Mouse (Mus musculus) left cerebral cortex, postnatal 36 days (tissue): ENCODE results near the gene Casp14. TPM values are rescaled to one million over a fixed set of nuclear protein-coding genes. Genes with fewer than 3 reads are reported as not detected.

Experiments
- DNase-seq, 2 experiments: peaks; one replicate each; pipeline ENCODE4 v3.0.0; 2021 to 2022; ENCODE audit warnings: low spot score in 2 of 2, mixed read lengths in 1 of 2
- intact Hi-C: fragments of 180-260 bp; cut with DNase I; formaldehyde crosslinking; loops from one replicate; pipeline ENCODE4 v1.15.1; 2025
- total RNA-seq, 2 experiments: library from RNA; stranded (reverse); gene quantifications; 2 replicates each; pipeline ENCODE4 v1.2.3; 2021

Casp14 gene
- not detected for total RNA-seq

DNA sequence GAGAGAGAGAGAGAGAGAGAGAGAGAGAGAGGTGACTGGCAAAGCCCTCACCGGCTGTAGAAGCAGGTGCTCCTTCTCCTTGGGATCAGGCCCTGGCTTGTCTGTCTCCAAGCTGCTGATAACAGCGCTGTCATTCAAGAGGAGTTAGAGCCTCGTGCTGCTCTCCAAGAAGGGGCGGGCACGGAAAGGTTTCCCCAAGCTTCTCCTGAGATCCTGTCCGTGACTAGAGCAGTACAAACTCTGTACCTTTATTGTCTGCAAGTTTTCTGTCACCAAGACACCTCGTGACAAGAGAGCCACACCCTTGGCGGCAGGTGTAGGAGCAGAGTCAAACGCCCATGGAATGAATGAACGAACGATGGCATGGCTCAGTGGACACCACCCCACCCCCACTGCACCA is at the start of gene Casp14:
Casp14 (minus strand) TSS at position 239 of the 400 bp plus-strand sequence.
- DNase-seq: no peak
- intact Hi-C loops: no loop called here

DNA sequence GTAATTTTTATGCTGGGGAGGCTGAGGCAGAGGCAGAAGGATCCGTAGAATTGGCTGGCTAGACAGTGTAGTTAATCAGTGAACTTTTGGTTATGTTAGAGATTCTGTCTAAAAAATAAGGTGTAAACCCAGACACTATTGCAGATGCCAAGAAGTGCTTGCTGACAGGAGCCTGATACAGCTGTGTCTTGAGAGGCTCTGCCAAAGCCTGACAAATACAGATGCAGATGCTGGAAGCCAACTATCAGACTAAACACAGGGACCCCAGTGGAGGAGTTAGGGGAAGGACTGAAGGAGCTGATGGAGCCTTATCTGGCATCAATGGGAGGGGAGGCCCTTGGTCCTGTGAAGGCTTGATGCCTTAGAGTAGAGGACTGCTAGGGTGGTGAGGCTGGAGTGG is 47.5 kb upstream of the Casp14 start:
- intact Hi-C loops: no loop called here
- no peak for DNase-seq

DNA sequence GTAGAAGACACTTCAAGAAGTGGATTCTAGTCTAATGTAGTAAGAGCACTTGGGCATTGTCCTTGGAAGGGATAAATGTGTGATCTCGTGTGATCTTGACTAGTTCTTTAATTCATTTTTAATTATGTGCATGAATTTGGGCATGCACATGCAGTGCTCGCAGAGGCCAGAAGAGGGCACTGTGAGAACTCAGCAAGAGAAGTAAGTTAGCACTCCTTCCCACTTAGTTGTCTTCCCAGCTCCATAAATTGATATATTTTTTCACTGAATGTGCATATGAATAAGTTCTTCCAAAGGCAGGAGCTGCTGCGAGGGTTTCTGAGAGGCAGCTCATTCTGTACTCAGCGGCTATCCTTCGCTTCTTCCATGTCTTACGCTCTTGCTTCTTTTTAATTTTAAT is 37.9 kb upstream of the Casp14 start:
- DNase-seq: peak; percentile 74 to 75
- intact Hi-C loops: loop anchor here (5.0 to 10.0 kb wide), 2 partner anchors 341 to 909 kb away; partner anchors contain the start of genes 2610008E11Rik, Madcam1 and Tpgs1

DNA sequence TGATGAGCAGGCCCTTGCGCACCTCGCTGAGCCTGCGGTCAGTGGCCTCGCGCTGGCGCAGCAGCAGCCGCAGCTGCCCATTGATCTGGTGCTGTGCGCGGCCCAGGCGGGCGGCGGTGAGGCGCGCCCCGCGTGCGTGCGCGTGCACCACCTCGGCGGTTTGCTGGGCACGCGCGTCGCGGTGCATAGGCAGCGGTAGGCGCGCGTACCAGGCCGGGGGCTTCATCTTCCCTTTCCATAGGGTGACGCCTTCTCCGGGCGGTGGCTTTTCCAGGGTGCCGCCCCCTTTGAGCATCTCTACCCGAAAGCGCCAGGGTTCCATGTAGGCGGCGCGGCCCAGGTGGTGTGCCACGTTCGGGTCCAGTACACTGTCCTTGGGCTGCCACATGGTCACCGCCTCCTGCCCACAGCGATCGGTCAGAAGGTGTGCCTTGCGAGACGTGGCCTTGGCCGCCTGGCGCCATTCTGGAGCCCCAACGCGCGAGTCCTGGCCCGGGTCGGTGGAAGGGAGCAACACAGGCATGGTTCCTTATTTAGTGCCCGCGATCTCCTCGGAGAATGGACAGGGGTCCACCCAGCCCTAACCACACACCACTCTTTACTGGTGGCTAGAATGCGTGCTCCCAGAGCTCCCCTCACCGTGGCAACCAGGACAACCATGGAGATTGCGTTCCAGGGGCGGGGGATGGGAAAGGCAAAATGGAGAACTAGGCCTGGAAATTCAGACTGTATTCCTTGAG is 34.5 kb upstream of the Casp14 start, which contains the start of gene Ccdc105:
Ccdc105 (minus strand) TSS at position 614 of the 740 bp plus-strand sequence.
- intact Hi-C loops: loop anchor here (10.0 kb wide), 1 partner anchor 912 kb away; the partner anchor contains the start of genes Madcam1 and Tpgs1

DNA sequence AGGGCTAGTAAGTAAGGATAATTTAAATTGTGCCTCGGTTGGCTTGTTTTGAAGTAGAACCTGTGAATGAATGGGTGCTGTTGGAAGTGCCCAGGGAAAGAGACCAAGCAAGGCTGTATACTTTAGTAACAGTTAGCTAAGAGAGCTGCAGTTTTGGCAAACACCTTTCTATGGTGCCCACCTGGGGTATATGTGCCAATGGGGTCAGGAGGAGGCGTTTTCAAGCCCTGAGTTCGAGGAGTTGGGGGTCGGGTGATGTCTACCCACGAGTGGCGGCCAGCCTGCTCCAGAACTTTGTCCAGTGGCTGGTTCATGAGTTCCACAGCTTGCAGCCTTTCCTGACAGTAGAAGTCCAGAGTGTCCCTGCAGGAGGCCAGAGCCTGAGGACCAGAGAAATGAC is 30.9 kb upstream of the Casp14 start:
- intact Hi-C loops: loop anchor here (10.0 kb wide), 1 partner anchor 284 kb away; the partner anchor contains the start of gene Pdxk
- no peak for DNase-seq

More for the DNA sequence above, 34.5 kb upstream of the Casp14 start, which contains the start of gene Ccdc105:
- DNase-seq: peak; percentile 76 to 88

DNA sequence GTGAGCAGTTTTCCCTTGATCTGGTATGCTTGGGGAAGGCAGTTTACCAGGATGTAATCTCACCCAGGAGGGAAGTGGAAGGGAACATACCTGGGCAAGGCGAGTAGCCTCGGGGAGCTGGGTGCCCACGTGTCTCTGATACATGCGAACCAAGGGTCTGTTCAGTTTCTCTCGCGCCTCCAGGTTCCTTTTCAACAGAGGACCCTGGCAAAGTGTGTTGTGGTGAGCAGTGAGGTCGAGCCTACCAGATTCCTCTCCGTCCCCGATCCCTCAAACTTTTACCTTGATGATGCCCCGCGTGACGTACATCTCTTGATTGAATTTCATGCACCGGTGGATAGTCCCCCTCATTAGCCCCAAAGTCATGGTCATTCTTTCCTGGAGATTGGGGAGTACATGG is 30.1 kb upstream of the Casp14 start:
- DNase-seq: no peak
- intact Hi-C loops: loop anchor here (10.0 kb wide), 1 partner anchor 283 kb away; the partner anchor contains the start of gene Pdxk

DNA sequence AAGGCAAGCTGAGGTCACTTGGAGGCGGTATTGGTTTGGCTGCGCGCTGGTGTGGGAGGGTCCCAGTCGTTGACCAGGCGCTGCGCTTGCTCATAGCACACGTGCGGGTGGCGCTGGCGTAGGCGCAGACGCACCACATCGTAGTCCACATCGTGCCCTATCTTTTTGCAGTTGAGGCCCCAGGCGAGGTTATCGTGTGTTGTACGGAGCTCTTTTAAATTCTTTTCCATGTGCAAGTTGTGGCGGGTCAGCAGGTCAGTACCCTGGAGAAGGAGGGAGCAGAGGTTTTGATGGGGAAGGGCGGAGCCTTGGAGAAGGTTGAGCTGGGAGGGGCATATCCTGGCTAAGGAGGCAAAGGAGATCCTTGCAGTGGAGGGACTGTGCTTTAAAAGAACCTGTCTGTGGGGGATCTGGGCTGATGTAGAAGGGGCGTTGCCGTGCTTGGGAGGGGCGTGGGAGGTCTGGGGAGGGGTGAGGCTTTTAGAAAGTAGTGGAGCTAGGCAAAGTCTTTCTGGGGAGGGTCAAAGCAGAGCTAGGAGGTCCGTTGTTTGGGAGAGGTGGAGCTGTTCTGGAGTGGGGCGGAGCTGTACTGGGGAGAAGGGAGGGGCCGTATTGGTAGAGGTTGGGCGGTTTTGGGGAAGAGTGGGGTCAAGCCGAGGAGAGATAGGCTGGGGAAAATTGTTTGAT is 29.1 kb upstream of the Casp14 start:
- DNase-seq: peak; percentile 31 to 42
- intact Hi-C loops: loop anchor here (10.0 kb wide), 1 partner anchor 282 kb away; the partner anchor contains the start of gene Pdxk

DNA sequence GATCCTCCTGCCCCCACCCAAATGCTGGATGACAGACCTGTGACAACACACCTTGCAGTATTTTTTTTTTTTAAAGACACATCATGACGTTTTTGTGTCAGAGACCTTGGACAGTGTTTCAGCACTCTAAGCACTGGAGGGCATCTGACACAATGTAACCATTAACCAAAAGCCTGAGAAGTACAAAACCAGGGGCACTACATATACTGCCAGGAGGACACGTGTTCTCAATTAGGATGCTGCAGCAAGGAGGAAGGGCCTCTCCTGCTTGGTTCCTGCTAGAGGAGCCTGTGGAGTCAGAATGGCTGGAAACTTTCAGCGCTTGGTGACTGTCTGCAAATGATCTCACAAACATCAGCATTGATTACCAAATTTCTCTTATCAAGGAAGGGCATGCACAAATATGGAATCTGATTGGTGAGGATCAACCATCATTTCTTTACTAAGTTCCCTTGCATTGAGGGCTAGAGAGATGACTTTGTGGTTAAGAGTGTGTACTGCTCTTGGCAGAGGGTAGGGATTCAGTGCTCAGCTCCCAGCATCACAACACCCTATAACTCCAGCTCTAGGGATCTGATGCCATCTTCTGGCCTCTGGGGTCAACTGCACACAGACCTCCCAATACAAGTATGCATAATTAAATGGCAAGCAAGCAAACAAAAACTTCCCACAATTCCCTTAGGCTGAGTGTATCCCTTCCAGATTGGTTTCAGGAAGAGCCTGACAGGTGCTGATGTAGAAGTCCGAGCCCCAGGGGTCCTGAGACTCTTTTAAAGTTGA is 27.5 kb upstream of the Casp14 start:
- no peak for DNase-seq
- intact Hi-C loops: loop anchor here (10.0 kb wide), 1 partner anchor 281 kb away; the partner anchor contains the start of gene Pdxk

DNA sequence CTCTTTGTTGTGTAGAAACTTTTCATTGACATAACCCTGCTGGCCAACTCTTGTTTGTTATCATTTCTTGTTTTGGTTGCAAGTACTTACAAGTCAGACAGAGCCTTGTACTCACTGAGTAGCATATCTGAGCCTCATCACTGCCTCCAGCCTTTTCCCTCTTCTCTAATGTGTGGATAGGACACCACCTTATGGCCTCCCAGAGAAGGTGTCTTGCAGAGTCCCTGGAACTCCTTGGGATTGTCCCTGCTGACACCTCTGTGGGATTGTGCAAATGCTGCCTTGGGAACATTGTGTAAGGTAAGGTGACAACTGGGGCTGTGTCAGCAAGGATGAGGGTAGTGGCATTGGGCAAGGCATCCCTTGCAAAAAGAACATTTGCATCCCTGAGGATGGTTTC is 25.6 kb upstream of the Casp14 start:
- DNase-seq: no peak
- intact Hi-C loops: loop anchor here (10.0 kb wide), 1 partner anchor 279 kb away; the partner anchor contains the start of gene Pdxk

DNA sequence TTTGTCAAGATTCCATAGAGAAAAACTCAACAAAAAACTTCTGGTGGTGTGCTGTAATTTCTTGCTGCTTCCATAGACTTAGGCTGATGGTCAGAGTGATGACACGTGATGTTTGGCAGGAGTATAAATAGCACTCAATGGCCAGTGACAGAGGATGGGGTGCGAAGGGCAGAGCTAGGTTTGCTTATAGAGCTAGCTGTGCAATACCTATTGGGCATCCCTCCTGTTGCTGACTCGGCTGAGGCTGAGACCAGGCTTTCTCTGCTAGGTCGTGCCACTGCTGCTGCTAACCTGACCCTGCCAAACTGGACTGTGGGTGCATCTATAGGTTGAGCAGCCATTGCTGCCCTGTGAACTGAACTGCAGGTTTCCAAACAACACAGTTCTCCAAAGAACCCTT is 21.7 kb upstream of the Casp14 start:
- intact Hi-C loops: loop anchor here (10.0 kb wide), 1 partner anchor 275 kb away; the partner anchor contains the start of gene Pdxk
- DNase-seq: no peak

DNA sequence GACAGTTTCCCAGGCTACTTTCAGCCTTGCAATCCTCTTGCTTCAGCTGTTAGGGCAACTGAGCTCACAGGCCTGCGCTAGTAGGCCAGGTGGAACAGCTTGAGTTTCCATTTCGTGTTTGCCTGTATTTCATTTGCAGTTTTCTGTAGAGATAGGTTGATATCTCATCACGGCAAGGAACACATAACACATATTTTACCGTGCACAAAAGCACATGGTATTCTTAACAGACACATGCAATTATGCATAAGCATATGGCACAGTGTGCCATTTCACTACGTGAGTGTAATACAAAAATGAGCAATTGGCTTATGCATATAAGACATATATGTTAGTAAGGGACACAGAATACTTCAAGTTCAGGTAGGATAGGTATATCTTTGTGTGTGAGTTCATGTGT is 9.8 kb upstream of the Casp14 start:
- intact Hi-C loops: no loop called here
- no peak for DNase-seq

DNA sequence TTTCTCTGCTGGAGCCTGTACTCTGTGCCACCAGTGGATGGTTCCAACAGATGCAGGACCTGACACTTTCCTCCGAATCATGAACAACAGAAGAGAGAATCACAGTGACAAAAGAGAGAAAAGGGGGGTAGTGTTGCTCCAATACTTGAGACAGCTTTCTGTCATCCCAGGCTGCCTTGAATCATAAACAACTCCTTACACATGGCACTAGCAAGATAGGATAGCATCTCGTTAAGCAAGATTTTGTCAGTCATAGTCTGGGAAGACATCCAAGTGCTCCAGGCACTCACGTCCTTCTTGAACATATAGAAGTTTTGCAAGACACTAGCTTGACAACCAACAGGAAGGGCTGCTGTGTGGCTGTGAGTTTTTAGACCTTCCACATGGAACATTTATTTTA is 8.9 kb upstream of the Casp14 start:
- intact Hi-C loops: no loop called here
- DNase-seq: no peak

DNA sequence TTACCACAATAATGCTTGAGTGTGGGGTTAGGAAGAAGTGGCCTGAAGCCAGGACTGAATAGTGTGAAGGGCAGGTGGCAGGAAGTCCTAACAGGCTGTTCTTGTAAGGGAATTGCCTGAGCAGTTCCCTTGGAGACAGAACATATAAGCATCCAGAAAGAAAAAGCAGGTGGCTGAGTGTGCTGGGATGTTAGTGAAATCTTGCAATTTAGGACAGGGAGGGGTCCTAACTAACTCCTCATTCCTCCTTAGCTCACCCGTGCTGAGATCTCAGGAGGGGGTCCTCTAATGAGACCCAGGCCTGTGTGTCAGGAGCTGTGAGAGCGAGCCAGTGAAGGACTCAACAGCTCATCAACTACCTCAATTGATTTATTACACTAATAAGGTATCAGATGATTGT is 5.3 kb upstream of the Casp14 start:
- intact Hi-C loops: no loop called here
- DNase-seq: no peak

DNA sequence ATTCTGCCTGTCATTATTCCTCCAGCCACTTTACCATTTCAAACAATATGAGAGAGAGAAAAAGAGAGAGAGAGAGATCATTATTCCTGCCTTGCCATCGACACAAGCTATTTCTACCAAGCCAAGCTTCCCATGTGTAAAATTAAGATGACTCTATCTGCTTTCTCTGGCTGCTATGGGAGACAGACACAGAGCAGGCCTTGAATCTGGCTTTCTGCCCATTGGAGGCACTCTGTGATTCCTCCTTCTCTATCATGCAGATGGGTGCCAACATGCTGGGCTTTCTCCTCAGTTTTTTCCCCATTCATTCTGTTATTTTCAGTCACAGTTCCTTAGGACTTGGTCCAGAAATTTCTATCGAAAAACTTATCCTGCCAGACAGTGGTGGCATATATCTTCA is 4.6 kb upstream of the Casp14 start:
- intact Hi-C loops: no loop called here
- no peak for DNase-seq

DNA sequence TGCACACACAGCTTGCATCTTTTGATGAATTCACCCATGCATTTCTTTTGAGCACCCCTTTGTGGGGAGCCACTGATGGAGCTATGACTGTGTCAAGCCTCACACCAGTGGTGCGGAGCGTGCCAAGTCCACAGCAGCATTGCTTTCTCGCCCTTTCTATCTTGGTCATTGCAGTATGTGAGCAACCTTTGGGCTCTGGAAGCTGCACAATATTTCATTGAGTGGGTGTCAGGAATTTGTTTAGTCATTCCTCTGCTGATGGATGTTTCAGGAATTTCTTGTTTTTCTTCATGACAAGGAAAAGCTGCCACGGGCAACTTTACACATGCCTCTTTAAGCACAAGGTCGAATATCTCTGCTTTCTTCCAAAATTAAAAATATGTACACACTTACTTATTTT is 3.9 kb upstream of the Casp14 start:
- intact Hi-C loops: no loop called here
- DNase-seq: no peak

DNA sequence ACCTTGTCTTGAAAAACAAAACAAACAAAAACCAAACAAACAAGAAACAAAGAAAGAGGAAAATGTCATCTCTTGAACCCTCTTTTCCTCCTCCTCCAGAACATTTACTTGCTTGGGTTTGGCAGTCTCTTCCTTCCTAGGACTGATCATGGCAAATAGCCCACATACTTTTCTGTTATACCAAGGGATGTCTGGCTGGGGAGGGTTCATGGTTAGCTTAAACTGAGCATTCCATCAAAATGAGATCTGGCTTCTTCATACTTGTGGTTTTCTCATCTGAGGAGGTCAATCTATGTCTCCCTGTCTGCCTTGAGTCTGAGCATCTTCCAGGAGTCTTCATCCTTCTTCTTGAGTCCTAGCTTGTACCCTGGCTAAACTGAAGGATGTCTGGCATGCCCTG is 1.9 kb downstream of the Casp14 start:
- no peak for DNase-seq
- intact Hi-C loops: no loop called here

DNA sequence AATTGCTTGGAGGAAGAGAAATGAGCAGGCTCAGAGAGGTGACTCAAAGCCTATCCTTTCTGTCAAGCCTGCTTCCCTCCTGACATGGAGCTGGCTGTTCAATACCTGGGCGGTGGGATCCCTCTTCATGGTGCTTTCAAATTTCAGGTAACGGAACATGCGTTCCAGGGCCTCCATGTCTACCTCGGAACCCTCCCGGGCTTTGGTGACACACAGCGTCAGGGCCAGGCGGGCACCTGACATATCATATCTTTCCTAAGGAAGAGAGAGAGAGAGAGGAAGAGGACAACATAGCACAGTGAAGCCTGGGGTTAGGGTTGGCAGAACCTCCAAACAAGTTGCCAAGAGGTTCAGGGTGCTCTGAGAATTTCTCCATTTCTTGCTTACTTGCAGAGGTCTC is 2.9 kb downstream of the Casp14 start:
- DNase-seq: no peak
- intact Hi-C loops: no loop called here

DNA sequence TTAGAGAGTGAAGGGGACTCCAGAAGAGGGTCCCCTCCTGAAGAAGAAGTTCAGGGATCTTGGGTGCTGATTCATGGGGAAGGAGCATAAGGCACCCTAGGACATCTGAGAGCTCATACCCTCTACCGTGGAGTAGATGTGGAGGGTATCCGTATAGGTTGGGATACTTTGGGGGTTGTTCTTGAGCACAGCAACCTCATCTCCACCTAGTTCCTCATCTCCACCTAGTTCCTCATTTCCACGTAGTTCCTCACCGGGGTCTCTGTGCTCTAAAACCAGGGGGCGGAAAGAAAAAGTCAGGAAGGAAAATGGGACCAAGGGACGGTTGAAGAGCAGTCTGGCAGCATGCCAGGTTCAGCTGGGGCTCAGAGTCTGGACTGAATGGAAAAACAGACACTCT is 4.0 kb downstream of the Casp14 start:
- intact Hi-C loops: no loop called here
- no peak for DNase-seq

DNA sequence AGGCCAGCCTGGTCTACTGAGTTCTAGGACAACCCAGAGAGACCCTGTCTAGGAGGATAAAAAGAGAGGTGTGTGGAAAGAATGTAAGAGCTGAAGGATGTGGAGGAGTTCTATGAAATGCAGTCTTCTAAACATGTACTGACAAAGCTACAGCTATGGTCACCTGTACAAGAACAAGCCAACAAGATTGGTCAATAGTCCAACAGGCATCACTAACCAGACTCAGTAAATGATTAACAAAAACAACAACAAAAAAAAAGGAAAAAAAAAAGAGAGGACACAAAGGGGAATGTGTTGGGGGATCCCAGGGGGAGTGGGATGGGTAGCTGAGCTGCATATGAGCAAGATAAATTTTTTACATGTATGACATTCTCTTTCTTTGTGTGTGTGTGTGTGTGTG is 7.4 kb downstream of the Casp14 start:
- intact Hi-C loops: no loop called here
- DNase-seq: no peak

DNA sequence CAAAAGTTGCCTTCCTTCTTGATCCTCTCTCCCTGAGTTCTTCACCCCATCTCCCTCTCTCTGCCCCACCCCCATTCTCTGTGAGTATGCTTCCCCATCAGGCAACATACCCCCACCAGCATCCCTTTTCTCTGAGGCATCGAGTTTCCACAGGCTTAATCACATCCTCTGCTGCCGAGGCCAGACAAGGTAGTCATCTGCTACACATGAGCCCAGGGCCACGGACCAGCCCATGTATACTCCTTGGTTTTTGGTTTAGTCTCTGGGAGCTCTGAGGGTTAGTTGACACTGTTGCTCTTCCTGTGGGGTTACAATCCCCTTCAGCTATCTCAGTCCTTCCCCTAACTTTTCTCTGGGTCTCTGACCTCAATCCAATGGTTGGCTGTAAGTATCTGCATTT is 17.2 kb downstream of the Casp14 start:
- intact Hi-C loops: no loop called here
- no peak for DNase-seq
